Mouse (Mus musculus) macrophage (primary cell): ENCODE results near the gene Tcap. TPM values are rescaled to one million over a fixed set of nuclear protein-coding genes. Genes with fewer than 3 reads are reported as not detected.

Experiments used
- H3K27ac ChIP-seq: fragments of 350-480 bp; formaldehyde crosslinking; 2 replicates; pipeline ENCODE4 v1.9.0; 2021
- H3K36me3 ChIP-seq: fragments of 350-480 bp; formaldehyde crosslinking; 2 replicates; pipeline ENCODE4 v1.9.0; 2021; ENCODE audit errors: inconsistent target
- H3K4me3 ChIP-seq: fragments of 350-480 bp; formaldehyde crosslinking; 2 replicates; pipeline ENCODE4 v1.9.0; 2021; ENCODE audit errors: inconsistent target
- H3K79me2 ChIP-seq: fragments of 350-480 bp; formaldehyde crosslinking; 2 replicates; pipeline ENCODE4 v1.9.0; 2021; ENCODE audit errors: inconsistent target
- WGBS: methylation state at CpG from one replicate; pipeline ENCODE4 v1.1.7; 2026; ENCODE audit warnings: inconsistent platforms; ENCODE audit not compliant: missing documents; 5-methylcytosine and 5-hydroxymethylcytosine counted together
- polyA plus RNA-seq: library from polyadenylated mRNA; stranded (reverse); fragments of 250-400 nt; gene quantifications from 3 replicates; pipeline ENCODE4 v1.2.4, GENCODE M21; 2018; ENCODE audit warnings: inconsistent platforms

Tcap gene
- polyA plus RNA-seq, 1 experiment from 2014 or later, result 0.16 TPM

GRCm38 (mm10) chr11:98428436-98428835 is 44.8 kb downstream of the Tcap start:
- Histone ChIP-seq H3K36me3 (no peaks in the 10 kb centered on the region), H3K79me2 (no peaks in the 10 kb centered on the region), H3K4me3 (no peak overlapping the region), H3K27ac (no peak overlapping the region)
- 81% methylated on average over 2 of the region's 5 CpGs for WGBS

GRCm38 (mm10) chr11:98431743-98432502 is 48.3 kb downstream of the Tcap start:
- H3K4me3 ChIP-seq, result no peak overlapping the region
- H3K27ac ChIP-seq, result no peak overlapping the region
- H3K36me3 ChIP-seq, result no peaks in the 10 kb centered on the region
- WGBS, result 81% methylated on average over 9 of the region's 9 CpGs
- no peaks in the 10 kb centered on the region for H3K79me2 ChIP-seq

Other genes with a start within 250 kb of the Tcap start
- gene Fbxl20, start 233.4 kb upstream of the Tcap start, polyA plus RNA-seq, result 6.5 to 19.0 TPM (median 13.4 TPM) in 3 replicates
- gene Med1, start 190.5 kb upstream of the Tcap start, polyA plus RNA-seq, result 19.0 to 20.5 TPM (median 19.3 TPM) in 3 replicates
- gene Cdk12, start 180.8 kb upstream of the Tcap start, polyA plus RNA-seq, result 15.1 to 22.0 TPM (median 19.2 TPM) in 3 replicates
- not detected in 3 replicates for gene Neurod2, start 54.2 kb upstream of the Tcap start, polyA plus RNA-seq
- gene Ppp1r1b, start 35.4 kb upstream of the Tcap start, polyA plus RNA-seq, result not detected in 3 replicates
- 39.6 to 84.6 TPM (median 53.0 TPM) in 3 replicates for gene Stard3, start 25.4 kb upstream of the Tcap start, polyA plus RNA-seq
- not detected in 3 replicates for gene Pnmt, start 2.6 kb downstream of the Tcap start, polyA plus RNA-seq
- gene Pgap3, start 16.7 kb downstream of the Tcap start, polyA plus RNA-seq, result 2.8 to 4.2 TPM (median 2.9 TPM) in 3 replicates
- not detected in 3 replicates for gene Erbb2, start 28.7 kb downstream of the Tcap start, polyA plus RNA-seq
- 48.5 to 121 TPM (median 108 TPM) in 3 replicates for gene Mien1, start 55.2 kb downstream of the Tcap start, polyA plus RNA-seq
- 0.06 TPM in 1 of 3 replicates, not detected in the others for gene Grb7, start 62.6 kb downstream of the Tcap start, polyA plus RNA-seq
- 0.09 to 0.85 TPM in 2 of 3 replicates, not detected in the other for gene Ikzf3, start 162.2 kb downstream of the Tcap start, polyA plus RNA-seq
- not detected in 3 replicates for gene Zpbp2, start 167.3 kb downstream of the Tcap start, polyA plus RNA-seq
- gene Ormdl3, start 203.6 kb downstream of the Tcap start, polyA plus RNA-seq, result 12.4 to 23.2 TPM (median 22.9 TPM) in 3 replicates
- not detected in 3 replicates for gene Lrrc3c, start 214.5 kb downstream of the Tcap start, polyA plus RNA-seq
- 0.68 TPM in 1 of 3 replicates, not detected in the others for gene Gm12355, start 241.8 kb downstream of the Tcap start, polyA plus RNA-seq
- not detected in 3 replicates for gene Gsdma3, start 242.5 kb downstream of the Tcap start, polyA plus RNA-seq